Mouse (Mus musculus) layer of hippocampus, adult 18-20 months (tissue): ENCODE measurements around the gene Tm6sf1. TPM values are rescaled to one million over a fixed set of nuclear protein-coding genes. Genes with fewer than 3 reads are reported as not detected.

Experiments
- DNase-seq, 2 experiments: peaks; one replicate each; pipeline ENCODE4 v3.0.0; 2022; ENCODE audit warnings: low spot score in 2 of 2
- total RNA-seq, 2 experiments: library from RNA; stranded (reverse); gene quantifications; 2 replicates each; pipeline ENCODE4 v1.2.3; 2021

The Tm6sf1 gene
- total RNA-seq, 2 experiments from 2014 or later, result 10.2 to 14.3 TPM

DNA sequence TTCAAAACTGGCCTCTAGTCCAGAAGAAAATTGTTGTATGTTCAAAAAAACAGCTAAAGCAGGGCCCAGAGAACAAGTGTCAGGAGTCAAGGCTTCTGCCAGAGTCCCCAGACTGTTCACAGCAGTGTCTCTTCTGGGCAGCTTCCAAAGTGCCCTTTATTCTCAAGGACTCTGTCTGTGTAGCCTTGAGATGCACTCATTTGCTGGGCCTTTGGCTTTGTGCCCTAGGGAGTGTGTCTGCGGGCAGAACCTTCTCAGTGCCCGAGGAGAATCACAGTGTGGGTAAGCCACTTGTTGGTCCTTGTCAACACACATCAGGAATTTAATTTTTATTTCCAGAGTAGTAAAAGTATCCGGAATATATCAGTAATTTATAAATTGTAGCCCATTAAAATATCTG lies 22.8 kb downstream of the Tm6sf1 start:
- no peak for DNase-seq

DNA sequence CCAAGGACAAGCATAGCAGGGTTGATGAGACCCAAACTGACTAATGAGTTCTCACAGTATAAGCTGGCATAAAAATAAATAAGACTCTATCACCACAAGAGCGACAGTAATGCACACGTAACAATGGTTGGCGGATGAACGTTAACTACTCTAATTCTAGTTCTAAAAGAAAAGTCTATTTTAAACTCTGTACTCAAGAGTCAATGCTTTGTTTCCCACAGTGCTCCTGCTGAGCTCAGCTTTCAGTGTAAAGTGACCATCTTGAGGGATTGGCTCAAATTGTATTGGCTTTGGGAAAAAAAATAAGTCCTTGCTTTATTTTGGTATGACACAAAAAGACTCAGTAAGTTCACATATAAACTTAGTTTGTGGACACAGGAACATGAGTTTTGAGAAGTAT lies 26.3 kb downstream of the Tm6sf1 start:
- no peak for DNase-seq

DNA sequence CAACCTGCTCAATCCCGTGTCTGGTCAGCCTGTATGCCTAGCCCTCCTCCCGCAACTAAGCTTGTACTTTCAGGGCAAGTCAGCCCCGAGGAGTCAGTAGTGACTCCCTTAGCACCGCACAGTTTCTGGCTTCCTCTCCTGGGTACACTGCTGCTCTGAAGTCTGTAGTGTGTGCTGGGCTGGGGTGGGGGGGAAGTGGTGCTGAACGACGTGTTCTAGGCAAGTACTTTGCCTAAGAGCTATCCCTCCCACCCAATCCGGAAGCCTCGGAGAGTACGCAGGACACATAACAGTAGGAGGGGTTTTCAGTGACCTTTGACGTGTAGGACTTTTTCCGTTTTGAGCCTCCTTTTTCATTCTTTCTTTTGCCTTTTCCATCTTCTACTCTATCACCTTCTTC lies 40.6 kb downstream of the Tm6sf1 start:
- no peak for DNase-seq

DNA sequence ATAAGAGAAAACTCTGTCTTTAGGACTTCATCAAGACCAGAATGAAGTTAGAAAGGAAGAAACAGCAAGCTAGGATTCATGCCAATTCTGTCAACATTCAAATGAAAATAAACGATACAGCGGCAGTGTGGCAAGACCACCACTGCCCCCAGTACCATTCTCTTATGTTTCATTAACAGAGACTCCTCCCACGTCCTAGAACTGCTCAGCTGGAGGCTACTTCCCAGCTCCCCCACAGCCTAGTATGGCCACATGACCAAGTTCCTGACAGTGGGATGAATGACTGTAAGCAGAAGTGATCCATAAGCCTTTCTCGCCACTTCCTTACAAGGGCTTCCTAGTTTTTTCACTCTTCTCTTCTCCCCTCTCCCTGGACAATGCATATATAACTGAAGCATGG lies 45.3 kb downstream of the Tm6sf1 start:
- DNase-seq, result no peak

DNA sequence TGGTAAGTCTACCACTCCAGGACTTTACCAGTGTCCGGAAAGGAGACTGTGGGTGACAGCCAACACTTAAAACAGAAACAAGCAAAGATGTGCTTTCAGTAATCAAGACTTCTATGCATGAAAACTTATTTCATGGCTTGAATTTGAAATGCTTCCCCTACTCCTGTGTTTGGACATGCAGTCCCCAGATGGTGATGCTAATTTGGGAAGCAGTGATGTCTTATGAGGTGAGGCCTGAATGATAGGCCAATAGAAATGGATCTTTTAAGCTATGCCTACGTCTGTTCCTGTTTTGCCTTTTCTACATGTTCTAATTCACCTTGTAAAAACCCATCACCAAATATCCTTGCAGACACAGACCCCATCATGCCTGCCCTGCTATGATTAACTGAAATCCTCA lies 46.1 kb downstream of the Tm6sf1 start:
- no peak for DNase-seq

DNA sequence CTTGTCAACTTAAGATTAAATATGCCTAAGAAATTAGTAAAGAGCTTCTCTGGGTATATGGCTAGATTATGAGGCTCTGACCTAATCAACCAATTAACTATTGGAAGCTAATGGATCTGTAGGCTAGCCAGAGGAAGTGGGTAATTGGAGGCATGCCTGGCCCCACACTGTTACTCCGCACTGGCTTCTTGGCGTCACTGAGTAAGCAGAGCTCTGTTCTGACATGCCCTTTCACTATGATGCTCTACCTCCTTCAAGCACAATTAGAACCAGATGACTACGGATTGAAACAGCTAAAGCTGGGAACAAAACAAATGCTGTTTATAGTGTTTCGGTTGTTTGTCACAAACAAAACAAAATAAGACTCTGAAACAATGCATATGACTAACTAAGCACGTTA lies 59.5 kb downstream of the Tm6sf1 start:
- DNase-seq, result no peak

DNA sequence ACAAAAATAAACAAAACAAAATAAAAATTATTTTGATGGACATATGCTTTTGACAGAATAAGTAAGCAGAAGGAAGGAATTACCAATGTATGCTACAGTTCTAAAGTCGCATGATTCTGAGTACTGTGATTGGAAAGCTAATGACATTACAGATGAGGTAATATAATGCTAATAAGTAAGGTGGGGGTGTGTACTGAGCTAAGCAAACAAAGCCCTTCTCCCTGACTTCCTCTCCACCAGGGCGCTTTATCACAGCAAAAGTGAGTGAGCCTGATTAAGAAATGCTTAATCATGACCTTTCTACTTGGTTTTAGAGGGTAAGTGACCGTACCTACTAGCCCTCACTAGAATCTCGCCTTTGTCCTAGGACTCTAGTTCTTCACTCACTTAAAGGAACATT lies 61.5 kb downstream of the Tm6sf1 start:
- no peak for DNase-seq

DNA sequence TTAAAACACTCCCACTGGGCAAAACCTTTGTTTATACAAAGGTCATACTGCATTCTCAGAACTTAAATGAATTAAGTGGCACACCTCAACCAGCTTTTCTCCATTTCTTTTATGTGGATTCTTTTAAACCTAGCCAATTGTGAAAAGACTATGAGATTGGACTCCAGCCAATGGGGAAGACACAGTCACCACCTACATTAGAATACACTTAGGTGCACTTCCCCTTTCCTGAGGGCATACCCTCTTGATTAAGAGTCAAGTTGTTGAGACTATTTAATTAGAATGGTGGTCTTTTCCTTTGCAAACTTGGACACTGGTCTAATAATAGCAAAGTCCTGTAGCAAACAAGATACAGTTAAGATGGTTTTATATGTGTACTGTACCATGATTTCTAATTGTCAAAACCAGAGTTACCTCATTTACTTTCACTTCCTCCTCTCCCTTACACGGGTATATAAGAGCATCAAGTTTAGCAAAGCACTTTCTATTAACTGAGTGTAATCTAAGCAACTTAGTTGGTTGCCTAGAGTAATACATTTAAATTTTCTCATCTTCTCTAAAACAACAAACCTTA lies 62.7 kb downstream of the Tm6sf1 start:
- DNase-seq, result no peak

DNA sequence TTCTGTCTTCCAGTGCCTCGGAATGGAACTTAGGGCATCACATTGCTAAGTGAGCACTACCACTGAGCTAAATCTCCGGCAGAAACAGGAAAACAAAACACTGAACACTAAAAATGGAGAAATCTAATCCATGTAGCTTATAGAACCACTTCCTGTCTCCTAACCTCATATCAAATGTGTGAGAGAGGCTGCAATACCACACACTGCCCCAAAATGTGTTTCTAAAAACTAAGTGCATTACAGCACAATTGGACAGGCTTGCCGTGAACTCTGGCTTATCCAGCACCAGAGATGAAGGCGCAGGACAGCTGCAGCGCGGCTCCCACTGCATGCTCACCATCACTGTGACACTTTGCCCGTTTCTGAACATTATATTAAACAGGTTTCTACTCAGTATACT lies 70.2 kb downstream of the Tm6sf1 start:
- DNase-seq, result no peak

DNA sequence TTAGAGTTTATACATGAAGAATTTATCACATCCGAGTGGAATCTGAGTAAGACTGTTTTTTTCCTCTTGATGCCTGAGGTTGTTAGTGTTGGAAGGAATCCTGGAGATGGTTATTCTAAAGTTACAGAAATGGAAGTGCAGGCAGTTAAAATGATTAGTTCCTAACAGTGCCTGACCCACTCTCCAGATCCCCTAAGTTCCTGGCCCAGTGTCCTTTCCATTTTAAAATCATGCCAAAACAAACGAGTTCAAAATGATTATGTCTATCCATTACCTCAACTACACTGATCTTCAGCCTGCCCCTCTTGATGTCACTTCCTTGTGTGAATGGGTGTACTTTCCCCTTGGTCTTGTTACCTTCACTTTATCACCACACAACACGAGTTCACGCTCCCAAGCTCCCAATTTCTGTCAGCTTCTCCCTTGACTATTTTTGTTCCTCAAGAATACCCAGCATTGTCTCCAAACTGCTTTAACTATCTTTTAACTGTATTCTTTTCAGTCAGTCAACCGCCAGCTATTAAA lies 73.8 kb downstream of the Tm6sf1 start:
- DNase-seq, result no peak

DNA sequence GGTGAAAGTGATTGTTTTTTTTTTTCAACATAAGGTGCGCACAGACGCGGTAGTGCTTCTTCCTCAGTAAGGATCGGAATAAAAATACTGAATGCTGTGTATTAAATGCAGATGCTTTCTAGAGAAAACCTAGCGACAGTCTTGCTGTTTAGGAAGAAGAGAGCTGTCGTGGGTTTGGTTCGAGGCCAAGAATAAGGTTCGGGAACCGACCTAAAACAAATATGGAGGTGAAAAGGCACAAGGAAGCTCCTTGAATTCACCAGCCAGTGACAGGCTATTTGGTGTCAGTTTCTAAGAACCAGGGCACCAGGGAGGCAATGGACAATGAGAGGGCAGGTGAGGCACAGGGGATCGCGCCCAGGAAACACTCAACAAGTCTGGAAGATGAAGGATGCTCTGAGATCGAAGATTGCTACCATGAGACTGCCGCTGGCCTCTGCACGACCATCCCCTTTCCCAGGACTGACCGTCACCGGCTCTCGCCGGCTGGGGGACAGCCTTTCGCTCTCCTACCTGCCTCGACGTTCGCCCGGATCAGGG lies 74.3 kb downstream of the Tm6sf1 start:
- DNase-seq, result no peak

DNA sequence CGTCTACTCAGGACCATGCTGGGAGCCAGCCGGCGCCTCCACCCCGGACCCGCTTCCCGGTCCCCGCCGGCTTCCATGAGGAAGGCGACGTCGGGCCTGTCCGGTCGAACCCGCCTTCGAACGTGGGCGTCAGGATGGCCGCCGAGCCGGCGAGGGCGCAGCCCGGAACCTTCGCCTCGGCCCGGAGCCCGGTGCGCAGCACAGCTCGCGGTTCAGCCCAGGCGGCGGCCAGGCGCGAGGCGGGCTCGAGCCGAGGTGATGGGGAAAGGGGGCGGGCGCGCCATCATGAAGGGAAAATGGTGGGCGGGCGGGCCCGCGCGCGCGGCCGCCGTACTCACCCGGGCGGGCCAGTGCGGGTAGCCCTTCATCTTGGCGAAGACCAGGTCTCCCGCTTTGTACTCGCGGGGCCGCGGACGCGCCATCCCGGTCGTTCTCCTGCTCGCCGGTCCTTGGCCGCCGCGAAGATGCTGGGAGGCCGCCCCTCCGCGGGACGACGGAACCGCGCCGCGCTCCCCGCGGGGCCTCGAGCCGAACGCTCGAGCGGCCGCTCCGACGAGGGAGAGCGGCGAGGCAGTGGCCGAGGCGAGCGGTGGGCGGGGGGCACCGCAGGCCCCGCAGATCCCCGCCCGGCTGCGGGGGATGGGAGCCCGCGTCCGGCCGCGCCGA lies 74.9 kb downstream of the Tm6sf1 start:
- DNase-seq, result peak; percentile 33 to 69

Other genes with a start within 250 kb of the Tm6sf1 start
- 10 to 100 TPM; 85.9 to 96.4 TPM for gene Homer2, start 151.5 kb upstream of the Tm6sf1 start, total RNA-seq
- gene Ramac, start 96.1 kb upstream of the Tm6sf1 start, total RNA-seq, result 10 to 100 TPM; 79.6 to 87.6 TPM
- gene 3110040N11Rik, start 69.5 kb upstream of the Tm6sf1 start, total RNA-seq, result 10 to 100 TPM; 28.3 to 29.4 TPM
- 100 to 1,000 TPM; 105 to 109 TPM for gene Btbd1, start 29.6 kb upstream of the Tm6sf1 start, total RNA-seq
- gene Gm10160, start 3.2 kb upstream of the Tm6sf1 start, total RNA-seq, result not detected
- 10 to 100 TPM; 61.4 to 62.0 TPM for gene Hdgfl3, start 75.5 kb downstream of the Tm6sf1 start, total RNA-seq
- gene Bnc1, start 133.3 kb downstream of the Tm6sf1 start, total RNA-seq, result under 1 TPM in 1 of 2 experiments, not detected in 1; 0.07 TPM